Mouse (Mus musculus) forebrain, embryonic 16.5 days (tissue): ENCODE results near the gene Cerk. TPM values are rescaled to one million over a fixed set of nuclear protein-coding genes. Genes with fewer than 3 reads are reported as not detected.

ENCODE experiments used
- ATAC-seq: fragments of 200-750 bp; cut with Nextera tagmentation; 2 replicates; pipeline ENCODE4 v1.8.0; 2017; ENCODE audit warnings: mild to moderate bottlenecking, moderate library complexity
- H3K27ac ChIP-seq: fragments of 300-500 bp; sonication (generic); 2 replicates; pipeline ENCODE4 v1.5.1; 2014; ENCODE audit warnings: low read length, control low read depth
- H3K27me3 ChIP-seq: fragments of 300-500 bp; sonication (generic); replicated peaks from 2 replicates; pipeline ENCODE4 v1.6.1; 2014; ENCODE audit warnings: low read length; ENCODE audit not compliant: control insufficient read depth, insufficient read depth
- H3K36me3 ChIP-seq: fragments of 300-500 bp; sonication (generic); 2 replicates; pipeline ENCODE4 v1.6.1; 2014; ENCODE audit not compliant: control insufficient read depth, insufficient read depth
- H3K4me1 ChIP-seq: fragments of 300-500 bp; sonication (generic); replicated peaks from 2 replicates; pipeline ENCODE4 v1.6.1; 2014; ENCODE audit warnings: low read length; ENCODE audit not compliant: control insufficient read depth, insufficient read depth
- H3K4me2 ChIP-seq: fragments of 300-500 bp; sonication (generic); 2 replicates; pipeline ENCODE4 v1.6.1; 2014; ENCODE audit warnings: mild to moderate bottlenecking, low read length, control low read depth
- H3K4me3 ChIP-seq: fragments of 300-500 bp; sonication (generic); replicated peaks from 2 replicates; pipeline ENCODE4 v1.5.1; 2014; ENCODE audit warnings: mild to moderate bottlenecking, low read length, control low read depth
- H3K9ac ChIP-seq: fragments of 300-500 bp; sonication (generic); replicated peaks from 2 replicates; pipeline ENCODE4 v1.6.1; 2014; ENCODE audit warnings: low read depth, low read length, control low read depth
- H3K9me3 ChIP-seq: fragments of 300-500 bp; sonication (generic); 2 replicates; pipeline ENCODE4 v1.6.1; 2016; ENCODE audit warnings: low read length; ENCODE audit not compliant: control insufficient read depth
- WGBS: fragments of 180-500 bp; shearing (Covaris S2); extraction: QIAGEN DNeasy Blood & Tissue Kit; methylation state at CpG from one replicate; pipeline ENCODE4 v1.1.7; 2014; 5-methylcytosine and 5-hydroxymethylcytosine counted together
- polyA plus RNA-seq: library from polyadenylated mRNA; unstranded; fragments of >200 nt; fragmentation: Nextera tagmentation; extraction: Ambion mirVana; gene quantifications from 2 replicates; pipeline ENCODE4 v1.2.1, GENCODE M21; 2015

Cerk gene
- polyA plus RNA-seq, 1 experiment from 2014 or later: 23.8 TPM

GRCm38 (mm10) chr15:86091998-86092670 lies 93.8 kb downstream of the Cerk start:
- H3K27ac ChIP-seq: no peak overlapping the region
- no peaks in the 10 kb centered on the region for H3K9me3 ChIP-seq
- ATAC-seq: no peak
- 86% methylated on average over 12 of the region's 12 CpGs for WGBS
- peaks cover 23% of the 10 kb centered on the region for H3K4me1 ChIP-seq
- no peak overlapping the region for H3K4me2 ChIP-seq
- H3K9ac ChIP-seq: no peak overlapping the region
- no peak overlapping the region for H3K4me3 ChIP-seq
- H3K27me3 ChIP-seq: no peaks in the 10 kb centered on the region
- peaks cover 5% of the 10 kb centered on the region; the same call in 1 of the 2 replicates for H3K36me3 ChIP-seq

GRCm38 (mm10) chr15:86091201-86091997 lies 94.5 kb downstream of the Cerk start:
- no peaks in the 10 kb centered on the region for H3K27me3 ChIP-seq
- peaks cover 5% of the 10 kb centered on the region; the same call in 1 of the 2 replicates for H3K36me3 ChIP-seq
- 89% methylated on average over 23 of the region's 23 CpGs for WGBS
- H3K4me2 ChIP-seq: no peak overlapping the region
- no peak for ATAC-seq
- H3K27ac ChIP-seq: no peak overlapping the region
- H3K9me3 ChIP-seq: no peaks in the 10 kb centered on the region
- H3K4me3 ChIP-seq: no peak overlapping the region
- peaks cover 31% of the 10 kb centered on the region for H3K4me1 ChIP-seq
- no peak overlapping the region for H3K9ac ChIP-seq

- Histone ChIP-seq H3K4me1 (peaks cover 39% of the 10 kb centered on the region), H3K9ac (no peak overlapping the region), H3K27ac (0 out of 2 replicates have a peak overlapping the region, but pooled peaks have one; percentile 14), H3K27me3 (no peaks in the 10 kb centered on the region), H3K9me3 (no peaks in the 10 kb centered on the region), H3K36me3 (peaks cover 5% of the 10 kb centered on the region; the same call in 1 of the 2 replicates), H3K4me3 (no peak overlapping the region), H3K4me2 (no peak overlapping the region)
- ATAC-seq: no peak
- WGBS: 90% methylated on average over 8 of the region's 8 CpGs
Measured at GRCm38 (mm10) chr15:86090578-86090977, 95.4 kb downstream of the Cerk start.

- no peak for ATAC-seq
- WGBS: 86% methylated on average over 11 of the region's 11 CpGs
- H3K27me3 ChIP-seq: no peaks in the 10 kb centered on the region
- peaks cover 5% of the 10 kb centered on the region; the same call in 1 of the 2 replicates for H3K36me3 ChIP-seq
- H3K9ac ChIP-seq: no peak overlapping the region
- no peak overlapping the region for H3K4me2 ChIP-seq
- no peaks in the 10 kb centered on the region for H3K9me3 ChIP-seq
- no peak overlapping the region for H3K4me3 ChIP-seq
- H3K27ac ChIP-seq: 0 out of 2 replicates have a peak overlapping the region, but pooled peaks have one; percentile 14
- peaks cover 44% of the 10 kb centered on the region for H3K4me1 ChIP-seq
Measured at GRCm38 (mm10) chr15:86089991-86090529, 95.9 kb downstream of the Cerk start.

Other genes with a start within 250 kb of the Cerk start
- 4.6 and 5.6 TPM in 2 replicates for gene Celsr1, start 152.4 kb downstream of the Cerk start, polyA plus RNA-seq
- gene Gramd4, start 128.4 kb downstream of the Cerk start, polyA plus RNA-seq: 56.8 and 57.8 TPM in 2 replicates
- 11.6 and 13.4 TPM in 2 replicates for gene Tbc1d22a, start 28.3 kb upstream of the Cerk start, polyA plus RNA-seq